Mouse (Mus musculus) heart, embryonic 16.5 days (tissue): ENCODE results near the gene Gm47985. TPM values are rescaled to one million over a fixed set of nuclear protein-coding genes. Genes with fewer than 3 reads are reported as not detected.
"Not testable (repeated sequence)": the region's sequence is repeated elsewhere in the genome, so short reads cannot be mapped to it uniquely, and the experiment has no call there.

ENCODE experiments used
- ATAC-seq: fragments of 200-750 bp; cut with Nextera tagmentation; replicated peaks from 2 replicates; pipeline ENCODE4 v1.8.0; 2017; ENCODE audit warnings: moderate number of reproducible peaks; ENCODE audit not compliant: insufficient read depth, low FRiP score; ENCODE audit errors: extremely low read depth
- H3K27ac ChIP-seq: fragments of 300-500 bp; sonication (generic); 2 replicates; pipeline ENCODE4 v1.5.1; 2014; ENCODE audit warnings: mild to moderate bottlenecking, low read length, control low read depth, moderate library complexity
- H3K27me3 ChIP-seq: fragments of 300-500 bp; sonication (generic); 2 replicates; pipeline ENCODE4 v1.6.1; 2014; ENCODE audit warnings: low read length, mixed read lengths; ENCODE audit not compliant: control insufficient read depth, insufficient read depth
- H3K36me3 ChIP-seq: fragments of 300-500 bp; sonication (generic); 2 replicates; pipeline ENCODE4 v1.6.1; 2014; ENCODE audit not compliant: control insufficient read depth, insufficient read depth
- H3K4me1 ChIP-seq: fragments of 300-500 bp; sonication (generic); 2 replicates; pipeline ENCODE4 v1.6.1; 2014; ENCODE audit warnings: low read length, mixed read lengths; ENCODE audit not compliant: control insufficient read depth, insufficient read depth
- H3K4me2 ChIP-seq: fragments of 300-500 bp; sonication (generic); 2 replicates; pipeline ENCODE4 v1.6.1; 2014; ENCODE audit warnings: low read depth, mild to moderate bottlenecking, control low read depth, low read length
- H3K4me3 ChIP-seq: fragments of 300-500 bp; sonication (generic); 2 replicates; pipeline ENCODE4 v1.5.1; 2014; ENCODE audit warnings: mild to moderate bottlenecking, control low read depth, low read length
- H3K9ac ChIP-seq: fragments of 300-500 bp; sonication (generic); 2 replicates; pipeline ENCODE4 v1.6.1; 2014; ENCODE audit warnings: low read length, control low read depth
- H3K9me3 ChIP-seq: fragments of 300-500 bp; sonication (generic); replicated peaks from 2 replicates; pipeline ENCODE4 v1.6.1; 2016; ENCODE audit warnings: low read length; ENCODE audit not compliant: control insufficient read depth
- WGBS: fragments of 180-500 bp; shearing (Covaris S2); extraction: QIAGEN DNeasy Blood & Tissue Kit; methylation state at CpG from one replicate; pipeline ENCODE4 v1.1.7; 2014; 5-methylcytosine and 5-hydroxymethylcytosine counted together
- polyA plus RNA-seq: library from polyadenylated mRNA; unstranded; fragments of >200 nt; fragmentation: Nextera tagmentation; extraction: Ambion mirVana; gene quantifications from 2 replicates; pipeline ENCODE4 v1.2.1, GENCODE M21; 2015

Gm47985 gene
- polyA plus RNA-seq, 1 experiment from 2014 or later, result 0.28 TPM

DNA sequence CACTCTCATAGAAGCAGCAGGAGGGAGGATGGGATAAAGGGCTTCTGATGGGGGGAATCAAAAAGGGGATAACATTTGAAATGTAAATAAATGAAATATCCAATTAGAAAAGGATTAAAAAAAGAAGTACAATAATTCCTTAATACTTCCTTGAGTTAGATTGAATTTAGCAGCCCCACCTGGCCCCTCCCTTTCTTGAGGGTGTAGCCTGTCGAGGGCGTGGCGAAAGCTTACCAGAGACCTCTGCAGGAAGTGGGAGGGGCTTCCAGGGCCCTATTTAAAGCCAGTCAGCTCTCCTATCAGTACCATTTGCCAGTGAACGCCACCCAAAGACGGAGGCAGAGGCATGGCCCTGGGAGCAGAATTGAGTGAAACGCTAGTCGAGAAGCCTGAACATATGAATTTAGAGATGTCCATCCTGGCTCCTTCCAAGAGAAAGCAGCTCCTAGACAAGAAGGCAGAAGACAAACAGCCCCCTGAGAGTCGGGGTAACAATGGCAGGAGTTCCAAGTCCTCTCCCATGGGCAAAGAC lies 27.6 kb downstream of the Gm47985 start, which contains the start of gene Gm47996:
TSS of gene Gm47996 (plus strand) at position 308 of the 532 bp plus-strand sequence.
- H3K4me1 ChIP-seq, H3K4me3 ChIP-seq, H3K4me2 ChIP-seq, H3K36me3 ChIP-seq, H3K9me3 ChIP-seq, ATAC-seq, H3K9ac ChIP-seq, H3K27ac ChIP-seq, H3K27me3 ChIP-seq: not testable (repeated sequence)
- WGBS, result 85% methylated on average over 4 of the region's 8 CpGs

DNA sequence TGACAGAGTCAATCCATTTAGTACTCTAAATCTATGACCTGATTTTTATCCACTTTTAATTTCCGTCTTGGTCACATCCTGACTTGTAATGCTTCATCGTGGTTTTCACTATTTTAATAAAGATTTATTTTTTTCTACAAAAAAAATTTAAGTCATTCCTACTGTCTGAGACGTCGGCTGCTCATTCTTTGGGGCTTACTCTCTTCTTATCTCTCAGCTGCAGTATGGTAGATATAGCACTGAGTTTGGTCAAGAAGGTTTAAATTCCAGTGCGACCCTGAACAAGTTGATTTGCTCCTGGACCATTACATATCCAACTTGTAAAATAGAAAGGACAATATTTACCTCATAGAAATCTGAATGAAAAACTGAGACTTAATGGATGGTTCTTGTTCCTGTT lies 29.3 kb downstream of the Gm47985 start:
- not testable (repeated sequence) for H3K4me2 ChIP-seq, H3K27ac ChIP-seq, H3K4me3 ChIP-seq, H3K4me1 ChIP-seq, H3K9ac ChIP-seq, ATAC-seq, H3K27me3 ChIP-seq, H3K9me3 ChIP-seq, H3K36me3 ChIP-seq
- 70% methylated on average over 5 of the region's 5 CpGs for WGBS

DNA sequence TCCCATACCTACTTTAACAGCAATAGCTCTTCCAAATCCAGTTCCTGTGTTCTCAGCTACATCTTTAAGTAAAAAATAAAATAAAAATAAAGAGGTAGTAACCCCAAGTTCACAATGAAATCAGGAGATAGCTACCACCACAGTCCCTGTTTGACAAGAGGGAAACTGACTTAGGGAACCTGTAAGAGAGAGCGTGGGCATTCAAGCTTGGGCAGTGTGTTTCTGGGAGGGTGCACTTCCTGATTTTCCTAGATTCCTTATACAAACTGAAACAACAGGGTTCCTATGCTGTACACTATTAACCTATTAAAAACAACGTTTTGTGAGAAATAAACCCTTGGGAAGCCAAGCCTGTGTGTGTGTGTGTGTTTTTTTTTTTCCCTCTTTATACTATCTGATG lies 32.5 kb downstream of the Gm47985 start:
- Histone ChIP-seq H3K4me1 (peaks cover 4% of the 10 kb centered on the region; the same call in 1 of the 2 replicates), H3K9me3 (no peaks in the 10 kb centered on the region), H3K4me2 (no peak overlapping the region), H3K27ac (no peak overlapping the region), H3K27me3 (no peaks in the 10 kb centered on the region), H3K36me3 (no peaks in the 10 kb centered on the region), H3K4me3 (no peak overlapping the region), H3K9ac (no peak overlapping the region)
- no peak for ATAC-seq
- 62% methylated on average over 2 of the region's 2 CpGs for WGBS

DNA sequence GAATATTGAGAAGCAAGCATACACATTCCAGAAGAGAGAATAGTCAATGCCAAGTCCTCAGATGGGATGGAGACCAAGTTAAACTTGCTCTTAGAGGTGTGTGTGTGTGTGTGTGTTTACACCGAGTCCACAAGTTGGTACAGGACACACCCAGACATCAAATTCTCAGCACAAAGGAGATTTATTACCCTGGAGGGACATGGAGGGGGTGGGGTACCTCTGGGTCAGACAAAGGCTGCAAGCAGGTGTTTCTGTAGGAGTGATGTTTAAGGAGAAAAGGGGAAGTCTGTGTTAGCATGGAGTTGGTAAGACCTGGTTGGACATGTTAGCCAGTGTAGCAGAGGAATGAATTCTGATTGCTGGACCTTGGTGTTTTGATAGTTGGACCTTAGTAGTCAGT lies 33.6 kb downstream of the Gm47985 start:
- Histone ChIP-seq H3K36me3 (no peaks in the 10 kb centered on the region), H3K9ac (no peak overlapping the region), H3K4me2 (no peak overlapping the region), H3K27me3 (no peaks in the 10 kb centered on the region), H3K9me3 (no peaks in the 10 kb centered on the region), H3K4me3 (no peak overlapping the region), H3K27ac (no peak overlapping the region), H3K4me1 (peaks cover 4% of the 10 kb centered on the region; the same call in 1 of the 2 replicates)
- 63% methylated on average over 1 of the region's 1 CpGs for WGBS
- no peak for ATAC-seq

DNA sequence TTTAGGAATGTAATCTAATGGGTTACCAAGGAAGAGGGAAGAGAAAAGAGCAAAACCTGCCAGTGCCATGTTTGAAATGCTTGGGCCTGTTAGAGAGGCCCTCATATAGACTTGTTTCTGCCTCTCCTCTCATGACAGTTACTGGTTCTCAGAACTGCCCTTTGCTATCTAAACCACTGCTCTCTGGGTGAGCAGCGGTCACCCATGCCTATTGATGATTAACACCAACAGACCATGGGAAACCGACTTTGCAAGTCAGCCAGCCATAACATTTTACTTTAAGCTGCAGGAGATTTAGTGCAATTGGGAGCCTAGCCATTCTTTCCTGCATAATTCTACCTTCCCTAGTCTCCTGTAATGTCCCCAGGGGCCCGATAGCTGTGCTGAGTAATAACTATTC lies 34.1 kb downstream of the Gm47985 start:
- Histone ChIP-seq H3K27me3 (no peaks in the 10 kb centered on the region), H3K4me3 (no peak overlapping the region), H3K36me3 (no peaks in the 10 kb centered on the region), H3K4me1 (peaks cover 4% of the 10 kb centered on the region; the same call in 1 of the 2 replicates), H3K4me2 (no peak overlapping the region), H3K9me3 (no peaks in the 10 kb centered on the region), H3K9ac (no peak overlapping the region), H3K27ac (no peak overlapping the region)
- 74% methylated on average over 3 of the region's 3 CpGs for WGBS
- ATAC-seq, result no peak

DNA sequence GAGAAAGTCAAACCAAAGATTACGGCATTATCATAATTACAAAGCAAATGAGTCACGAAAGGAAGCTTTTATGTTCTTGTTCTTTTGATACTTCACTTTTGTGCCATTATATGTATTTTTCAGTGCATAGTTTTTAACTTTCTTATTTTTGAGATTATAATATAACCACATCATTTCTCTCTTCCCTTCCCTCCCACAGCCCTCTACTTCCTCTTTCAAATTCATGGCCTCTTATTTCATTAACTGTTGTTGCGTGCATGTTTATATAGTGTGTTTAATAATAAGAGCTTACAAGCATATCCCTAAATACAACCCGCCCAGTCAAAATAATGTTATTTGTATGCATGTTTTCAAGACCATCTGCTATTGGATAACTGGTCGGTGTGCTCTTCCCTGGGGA lies 36.7 kb downstream of the Gm47985 start:
- no peak overlapping the region for H3K4me2 ChIP-seq
- 88% methylated on average over 5 of the region's 5 CpGs for WGBS
- ATAC-seq, result no peak
- H3K9ac ChIP-seq, result no peak overlapping the region
- H3K4me3 ChIP-seq, result no peak overlapping the region
- H3K27me3 ChIP-seq, result no peaks in the 10 kb centered on the region
- H3K36me3 ChIP-seq, result no peaks in the 10 kb centered on the region
- H3K27ac ChIP-seq, result no peak overlapping the region
- peaks cover 7% of the 10 kb centered on the region; the same call in 1 of the 2 replicates for H3K4me1 ChIP-seq
- no peaks in the 10 kb centered on the region for H3K9me3 ChIP-seq

DNA sequence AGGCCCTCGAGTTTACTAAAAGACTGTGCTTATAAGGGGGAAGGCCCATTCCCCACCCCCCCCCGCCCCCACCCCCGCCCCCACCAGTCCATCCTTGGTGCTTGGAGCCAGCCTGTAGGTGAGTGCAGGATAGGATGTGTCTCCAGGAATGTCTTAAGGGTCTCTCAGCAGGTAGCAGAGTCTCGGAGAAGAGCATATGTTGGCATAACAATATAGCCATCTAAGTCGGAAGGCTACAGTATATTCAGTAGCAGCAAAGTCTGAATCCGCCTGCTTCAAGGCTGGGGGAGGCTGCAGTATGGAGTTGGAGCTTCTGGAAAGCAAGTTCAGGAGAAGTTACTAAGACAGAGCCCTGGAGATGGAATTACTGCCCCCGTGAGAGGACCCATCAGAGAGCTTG lies 37.8 kb downstream of the Gm47985 start:
- no peak overlapping the region for H3K4me2 ChIP-seq
- no peaks in the 10 kb centered on the region for H3K36me3 ChIP-seq
- 79% methylated on average over 7 of the region's 7 CpGs for whole genome bisulfite sequencing
- ATAC-seq, result no peak
- no peak overlapping the region for H3K9ac ChIP-seq
- H3K27ac ChIP-seq, result no peak overlapping the region
- H3K27me3 ChIP-seq, result no peaks in the 10 kb centered on the region
- no peaks in the 10 kb centered on the region for H3K9me3 ChIP-seq
- H3K4me3 ChIP-seq, result no peak overlapping the region
- H3K4me1 ChIP-seq, result 0 out of 2 replicates have a peak, but pooled peaks cover 2% of the 10 kb centered on the region

DNA sequence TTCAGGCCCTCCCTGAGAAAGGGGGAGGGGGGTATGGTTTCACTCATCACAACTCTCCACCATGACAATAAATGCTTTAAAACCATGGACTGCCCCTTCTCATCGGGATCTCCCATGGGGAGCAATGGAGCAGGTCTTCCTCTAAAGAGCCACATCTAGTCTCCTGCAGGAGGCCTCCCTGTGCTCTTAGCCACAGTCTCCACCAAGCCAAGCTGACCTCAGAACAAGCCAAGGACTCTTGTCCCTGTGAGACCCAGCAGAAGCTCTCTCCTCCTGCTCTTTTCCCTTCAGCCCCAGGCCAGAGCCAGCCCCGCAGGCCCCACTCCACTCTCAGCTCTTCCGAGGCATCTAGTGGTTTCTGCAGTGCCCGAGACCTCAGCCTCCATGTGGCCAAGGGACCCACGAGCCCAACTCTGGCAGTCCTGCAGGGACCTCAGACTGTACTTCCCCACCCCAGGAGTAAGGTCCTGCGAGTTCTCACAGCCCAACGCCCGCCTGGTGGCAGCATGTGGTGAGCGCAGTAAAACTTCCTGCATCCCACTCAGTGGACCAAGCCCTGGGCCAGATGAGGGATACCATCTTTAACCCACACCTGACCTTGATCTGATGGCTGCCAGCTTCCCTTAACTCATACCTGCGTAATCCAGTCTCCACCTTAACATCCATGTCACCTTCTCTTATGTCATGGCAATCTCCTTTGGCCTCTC lies 40.4 kb downstream of the Gm47985 start:
- Histone ChIP-seq H3K36me3 (no peaks in the 10 kb centered on the region), H3K4me3 (no peak overlapping the region), H3K9ac (no peak overlapping the region), H3K27ac (no peak overlapping the region), H3K4me1 (0 out of 2 replicates have a peak, but pooled peaks cover 2% of the 10 kb centered on the region), H3K4me2 (no peak overlapping the region), H3K27me3 (no peaks in the 10 kb centered on the region), H3K9me3 (no peaks in the 10 kb centered on the region)
- ATAC-seq, result no peak
- WGBS, result 89% methylated on average over 10 of the region's 10 CpGs

DNA sequence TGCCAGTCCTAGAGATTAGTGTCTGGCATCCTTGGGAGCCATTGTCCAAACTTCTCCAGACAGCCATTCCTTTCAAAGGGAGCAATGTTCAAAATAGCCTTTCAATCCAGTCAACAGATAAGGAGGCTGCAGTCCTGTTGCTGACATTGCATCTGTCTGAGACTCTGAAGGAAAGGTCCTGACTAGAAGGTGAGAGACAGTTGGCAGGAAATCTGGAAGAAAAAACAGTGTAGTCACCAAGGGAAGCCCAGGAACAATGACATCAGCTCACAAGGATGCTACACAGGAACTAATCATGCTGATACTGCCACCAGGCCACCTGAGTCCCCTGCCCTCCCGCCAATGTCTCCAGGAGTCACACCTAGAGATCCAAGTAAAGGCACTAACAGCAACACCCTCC lies 41.0 kb downstream of the Gm47985 start:
- no peak overlapping the region for H3K4me3 ChIP-seq
- H3K9ac ChIP-seq, result no peak overlapping the region
- H3K36me3 ChIP-seq, result no peaks in the 10 kb centered on the region
- H3K27me3 ChIP-seq, result no peaks in the 10 kb centered on the region
- 40% methylated on average over 1 of the region's 1 CpGs for WGBS
- no peak overlapping the region for H3K27ac ChIP-seq
- no peak for ATAC-seq
- H3K9me3 ChIP-seq, result no peaks in the 10 kb centered on the region
- 0 out of 2 replicates have a peak, but pooled peaks cover 2% of the 10 kb centered on the region for H3K4me1 ChIP-seq
- no peak overlapping the region for H3K4me2 ChIP-seq
